Mouse (Mus musculus) heart, embryonic 13.5 days (tissue): ENCODE results near the gene Prkag2. TPM values are rescaled to one million over a fixed set of nuclear protein-coding genes. Genes with fewer than 3 reads are reported as not detected.

ENCODE experiments used
- ATAC-seq: fragments of 200-750 bp; cut with Nextera tagmentation; 2 replicates; pipeline ENCODE4 v1.8.0; 2017; ENCODE audit warnings: moderate TSS enrichment; ENCODE audit not compliant: insufficient number of reproducible peaks, low FRiP score, low TSS enrichment; ENCODE audit errors: extremely low read depth
- H3K27ac ChIP-seq: fragments of 300-500 bp; sonication (generic); replicated peaks from 2 replicates; pipeline ENCODE4 v1.5.1; 2015; ENCODE audit warnings: moderate library complexity, mild to moderate bottlenecking, inconsistent platforms
- H3K27me3 ChIP-seq: fragments of 300-500 bp; sonication (generic); replicated peaks from 2 replicates; pipeline ENCODE4 v1.6.1; 2015; ENCODE audit warnings: mild to moderate bottlenecking, inconsistent platforms
- H3K36me3 ChIP-seq: fragments of 300-500 bp; sonication (generic); 2 replicates; pipeline ENCODE4 v1.6.1; 2015; ENCODE audit warnings: mild to moderate bottlenecking, inconsistent platforms
- H3K4me1 ChIP-seq: fragments of 300-500 bp; sonication (generic); 2 replicates; pipeline ENCODE4 v1.6.1; 2015; ENCODE audit warnings: inconsistent platforms
- H3K4me2 ChIP-seq: fragments of 300-500 bp; sonication (generic); 2 replicates; pipeline ENCODE4 v1.6.1; 2015; ENCODE audit warnings: inconsistent platforms, mild to moderate bottlenecking, moderate library complexity
- H3K4me3 ChIP-seq: fragments of 300-500 bp; sonication (generic); 2 replicates; pipeline ENCODE4 v1.5.1; 2015; ENCODE audit warnings: moderate library complexity, mild to moderate bottlenecking, inconsistent platforms
- H3K9ac ChIP-seq: fragments of 300-500 bp; sonication (generic); 2 replicates; pipeline ENCODE4 v1.6.1; 2015; ENCODE audit warnings: inconsistent platforms, mild to moderate bottlenecking, moderate library complexity
- H3K9me3 ChIP-seq: fragments of 300-500 bp; sonication (generic); 2 replicates; pipeline ENCODE4 v1.6.1; 2016; ENCODE audit warnings: inconsistent platforms
- WGBS: fragments of 180-500 bp; shearing (Covaris S2); methylation state at CpG from one replicate; pipeline ENCODE4 v1.1.7; 2015; ENCODE audit warnings: mixed read lengths; 5-methylcytosine and 5-hydroxymethylcytosine counted together
- polyA plus RNA-seq: library from polyadenylated mRNA; unstranded; fragments of >200 nt; fragmentation: Nextera tagmentation; extraction: Ambion mirVana; gene quantifications from 2 replicates; pipeline ENCODE4 v1.2.1, GENCODE M21; 2015

Gene Prkag2
- polyA plus RNA-seq, 1 experiment from 2014 or later = 83.7 TPM

DNA sequence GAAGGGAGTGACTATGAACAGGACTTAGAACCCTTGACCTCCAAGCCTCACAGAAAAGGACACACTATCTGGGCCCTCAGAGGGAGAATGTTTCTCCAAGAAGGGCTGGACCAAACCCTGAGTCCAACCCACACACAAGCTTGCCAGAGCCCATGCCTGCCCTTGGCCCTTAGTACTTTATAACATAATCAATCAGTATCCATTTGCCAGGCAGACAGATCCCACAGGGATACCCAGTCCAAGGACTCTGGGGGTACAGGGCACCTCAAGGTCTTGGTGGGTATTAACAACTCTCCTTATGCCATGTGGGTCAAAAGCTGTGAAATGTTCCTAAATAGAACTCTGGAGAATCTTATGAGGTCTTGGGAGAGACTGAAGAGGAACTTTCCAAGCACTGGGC lies 5.3 kb upstream of the Prkag2 start:
- no peak overlapping the region for H3K4me2 ChIP-seq
- ATAC-seq = no peak
- peaks cover 33% of the 10 kb centered on the region for H3K27me3 ChIP-seq

DNA sequence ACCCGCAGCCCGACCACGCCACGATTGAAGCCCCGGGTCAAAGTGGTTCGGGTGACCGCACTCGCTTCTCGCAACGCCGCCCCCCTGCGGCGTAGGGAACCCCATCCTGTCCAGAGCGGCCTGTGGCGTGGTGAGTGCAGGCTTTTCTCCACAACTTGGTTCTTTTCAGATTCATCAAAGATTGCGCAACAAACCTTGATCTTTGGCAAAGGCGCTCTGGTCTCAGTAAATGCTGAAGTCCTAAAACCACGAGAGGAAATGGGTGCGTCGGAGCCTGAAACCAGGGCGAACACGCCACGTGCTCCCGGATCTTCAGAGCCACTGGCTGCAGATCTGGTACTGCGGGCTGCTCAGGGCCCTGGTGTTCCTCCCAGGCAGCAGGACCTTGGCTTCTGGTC lies 683 bp upstream of the Prkag2 start:
- 2% methylated on average over 25 of the region's 25 CpGs for WGBS
- Histone ChIP-seq H3K36me3 (0 out of 2 replicates have a peak, but pooled peaks cover 5% of the 10 kb centered on the region), H3K27me3 (peaks cover 44% of the 10 kb centered on the region), H3K9ac (peak overlapping the region; percentile 84), H3K27ac (no peak overlapping the region), H3K4me3 (peak overlapping the region; percentile 73), H3K9me3 (no peaks in the 10 kb centered on the region), H3K4me2 (peak overlapping the region; percentile 98), H3K4me1 (peaks cover 31% of the 10 kb centered on the region)
- ATAC-seq = no peak

More for the DNA sequence above, 5.3 kb upstream of the Prkag2 start:
- H3K4me3 ChIP-seq = no peak overlapping the region
- no peak overlapping the region for H3K9ac ChIP-seq
- H3K27ac ChIP-seq = no peak overlapping the region
- H3K36me3 ChIP-seq = 0 out of 2 replicates have a peak, but pooled peaks cover 5% of the 10 kb centered on the region
- H3K4me1 ChIP-seq = 0 out of 2 replicates have a peak, but pooled peaks cover 4% of the 10 kb centered on the region
- no peaks in the 10 kb centered on the region for H3K9me3 ChIP-seq

DNA sequence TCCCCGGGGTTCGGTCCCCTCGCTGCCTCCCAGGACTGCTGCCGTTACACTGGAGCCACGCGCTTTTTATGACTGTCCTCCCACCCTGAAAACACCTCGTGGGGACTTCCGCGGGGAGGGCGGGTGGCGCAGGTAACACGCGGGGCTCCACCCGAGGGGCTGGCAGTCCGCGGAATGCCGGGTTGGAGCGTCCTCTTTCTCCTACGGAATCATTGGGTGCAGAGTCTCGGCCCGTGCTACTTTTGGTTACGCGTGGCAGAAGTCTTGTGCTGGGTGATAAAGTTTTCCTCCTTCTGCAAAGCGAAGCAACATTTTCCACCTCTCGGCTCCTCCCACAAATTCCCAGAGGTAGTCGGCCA lies 306 bp downstream of the Prkag2 start:
- Histone ChIP-seq H3K4me1 (peaks cover 31% of the 10 kb centered on the region), H3K9ac (peak overlapping the region; percentile 84), H3K9me3 (no peaks in the 10 kb centered on the region), H3K27ac (peak overlapping the region; percentile 62), H3K27me3 (peaks cover 44% of the 10 kb centered on the region), H3K4me2 (peak overlapping the region; percentile 98), H3K36me3 (0 out of 2 replicates have a peak, but pooled peaks cover 5% of the 10 kb centered on the region), H3K4me3 (peak overlapping the region; percentile 73)
- ATAC-seq = no peak
- under 1% methylated on average over 26 of the region's 26 CpGs for WGBS

DNA sequence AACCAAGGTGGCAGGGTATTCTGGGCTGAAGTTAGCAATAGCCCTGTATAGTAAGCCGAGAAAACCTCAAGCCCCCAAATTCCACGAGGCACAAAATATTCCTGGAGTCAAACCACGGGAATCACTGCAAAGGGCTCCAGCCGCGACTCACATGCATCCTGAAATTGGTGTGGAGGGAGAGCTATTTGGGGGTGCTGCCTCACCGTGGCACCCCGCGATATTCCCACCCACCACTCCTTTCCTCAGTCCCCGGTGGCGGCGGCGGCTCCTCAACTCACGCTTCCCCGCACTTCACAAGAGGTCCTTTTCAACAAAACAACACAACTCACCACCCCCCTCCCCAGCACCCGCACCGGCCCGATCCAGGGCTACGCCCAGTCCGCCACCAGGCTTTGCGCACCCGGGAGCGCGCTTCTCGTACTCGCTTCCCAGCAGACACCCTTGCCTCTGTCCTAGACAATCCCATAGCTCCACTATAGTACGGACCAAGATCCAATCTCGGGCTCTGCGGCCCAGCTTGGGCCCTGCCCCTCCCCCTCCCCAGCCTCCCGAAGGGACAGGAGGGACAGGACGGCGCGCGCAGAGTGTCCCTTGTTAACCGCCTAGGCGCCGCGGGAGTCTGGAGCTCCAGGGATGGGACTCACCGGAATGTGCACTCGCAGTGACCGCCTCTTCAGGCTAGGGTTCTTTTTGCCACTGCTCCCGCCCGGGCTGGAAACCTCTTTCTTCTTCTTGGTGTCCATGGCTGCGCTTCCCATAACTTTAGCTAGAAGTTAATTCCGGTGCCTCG lies 880 bp downstream of the Prkag2 start:
- Histone ChIP-seq H3K27ac (peak overlapping the region; percentile 62), H3K9ac (peak overlapping the region; percentile 84), H3K36me3 (0 out of 2 replicates have a peak, but pooled peaks cover 5% of the 10 kb centered on the region), H3K4me2 (peak overlapping the region; percentile 98), H3K4me3 (peak overlapping the region; percentile 73), H3K27me3 (peaks cover 43% of the 10 kb centered on the region), H3K4me1 (peaks cover 31% of the 10 kb centered on the region), H3K9me3 (no peaks in the 10 kb centered on the region)
- WGBS = under 1% methylated on average over 45 of the region's 45 CpGs
- ATAC-seq = 0 out of 2 replicates have a peak, but pooled peaks have one; percentile 45

DNA sequence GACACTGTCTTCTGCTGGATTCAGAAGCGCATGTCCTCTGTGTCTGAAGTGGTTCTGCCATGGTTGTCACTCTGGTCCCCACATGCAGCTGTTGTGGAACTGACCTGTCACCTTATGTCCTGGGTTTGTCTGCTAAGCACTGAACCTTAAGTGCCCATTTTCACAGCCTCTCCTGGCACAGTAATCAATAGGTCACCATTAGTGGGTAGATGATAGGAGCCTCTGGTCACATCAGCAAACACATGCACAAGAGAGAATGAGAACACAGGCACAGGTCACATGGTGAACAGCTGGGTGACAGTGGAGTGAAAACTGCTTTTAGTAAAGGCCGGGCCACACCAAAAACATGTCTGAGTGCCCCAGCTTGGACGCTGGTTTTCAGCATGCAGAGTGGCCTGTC lies 2.6 kb downstream of the Prkag2 start:
- H3K36me3 ChIP-seq = 0 out of 2 replicates have a peak, but pooled peaks cover 2% of the 10 kb centered on the region
- peaks cover 37% of the 10 kb centered on the region for H3K27me3 ChIP-seq
- H3K4me1 ChIP-seq = peaks cover 31% of the 10 kb centered on the region
- WGBS = 66% methylated on average over 3 of the region's 3 CpGs
- ATAC-seq = no peak
- H3K27ac ChIP-seq = no peak overlapping the region
- H3K4me2 ChIP-seq = no peak overlapping the region
- no peak overlapping the region for H3K4me3 ChIP-seq
- no peaks in the 10 kb centered on the region for H3K9me3 ChIP-seq
- no peak overlapping the region for H3K9ac ChIP-seq

DNA sequence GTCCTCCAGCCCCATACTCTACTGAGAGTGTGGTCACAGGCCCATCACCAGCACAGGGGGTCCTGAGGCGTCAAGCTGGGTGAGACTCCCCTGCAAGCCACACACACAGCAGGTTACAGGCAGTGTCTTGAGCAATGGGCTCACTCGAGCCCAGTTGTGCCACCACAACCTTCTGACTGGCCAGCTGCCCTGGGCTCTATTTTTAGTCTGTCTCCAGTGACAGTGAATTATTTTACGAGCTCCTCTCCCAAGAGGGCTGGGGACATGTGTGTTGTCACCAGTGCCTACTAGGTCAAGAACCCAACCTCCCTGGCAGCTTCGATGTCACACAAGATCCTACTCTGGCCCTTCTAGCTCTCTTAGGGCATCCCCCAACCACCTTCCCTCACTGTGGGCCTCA lies 4.0 kb downstream of the Prkag2 start:
- Histone ChIP-seq H3K36me3 (no peaks in the 10 kb centered on the region), H3K9ac (no peak overlapping the region), H3K4me1 (peaks cover 29% of the 10 kb centered on the region), H3K4me2 (no peak overlapping the region), H3K27me3 (peaks cover 28% of the 10 kb centered on the region), H3K9me3 (no peaks in the 10 kb centered on the region), H3K4me3 (no peak overlapping the region), H3K27ac (no peak overlapping the region)
- 40% methylated on average over 4 of the region's 4 CpGs for WGBS
- no peak for ATAC-seq

DNA sequence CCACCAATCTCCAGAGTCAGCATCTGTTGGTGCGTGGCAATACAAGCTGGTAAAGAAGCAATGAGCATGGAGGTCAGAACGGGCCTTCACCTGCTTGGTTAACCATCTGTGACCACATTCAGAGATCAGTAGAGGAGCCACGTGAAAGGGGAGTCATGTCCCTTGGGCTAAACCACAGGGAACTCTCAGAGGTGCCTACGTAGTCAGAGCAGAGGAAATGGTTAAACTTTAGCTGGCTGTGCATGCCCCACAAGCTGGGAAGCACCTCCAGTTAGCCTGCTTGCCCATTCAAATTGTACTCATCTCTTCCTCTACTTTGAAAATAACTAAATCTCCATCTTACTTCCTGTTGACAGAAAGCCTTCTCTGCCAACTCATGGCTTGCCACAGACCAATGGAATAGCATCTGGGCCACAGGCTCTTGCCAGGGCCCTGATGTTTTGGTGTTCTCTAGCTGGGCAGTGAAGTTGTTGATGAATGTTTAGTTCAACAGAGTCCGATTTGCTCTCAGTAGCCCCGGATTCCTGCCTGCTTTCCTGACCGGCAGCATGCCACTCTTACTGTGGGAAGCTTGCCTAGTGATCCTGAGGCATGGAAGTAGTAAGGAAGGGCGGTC lies 7.7 kb downstream of the Prkag2 start:
- Histone ChIP-seq H3K27me3 (peaks cover 2% of the 10 kb centered on the region; the same call in 1 of the 2 replicates), H3K4me1 (peaks cover 30% of the 10 kb centered on the region), H3K36me3 (no peaks in the 10 kb centered on the region), H3K9me3 (no peaks in the 10 kb centered on the region), H3K4me2 (no peak overlapping the region), H3K27ac (no peak overlapping the region), H3K9ac (no peak overlapping the region), H3K4me3 (no peak overlapping the region)
- WGBS = 82% methylated on average over 8 of the region's 8 CpGs
- ATAC-seq = no peak

DNA sequence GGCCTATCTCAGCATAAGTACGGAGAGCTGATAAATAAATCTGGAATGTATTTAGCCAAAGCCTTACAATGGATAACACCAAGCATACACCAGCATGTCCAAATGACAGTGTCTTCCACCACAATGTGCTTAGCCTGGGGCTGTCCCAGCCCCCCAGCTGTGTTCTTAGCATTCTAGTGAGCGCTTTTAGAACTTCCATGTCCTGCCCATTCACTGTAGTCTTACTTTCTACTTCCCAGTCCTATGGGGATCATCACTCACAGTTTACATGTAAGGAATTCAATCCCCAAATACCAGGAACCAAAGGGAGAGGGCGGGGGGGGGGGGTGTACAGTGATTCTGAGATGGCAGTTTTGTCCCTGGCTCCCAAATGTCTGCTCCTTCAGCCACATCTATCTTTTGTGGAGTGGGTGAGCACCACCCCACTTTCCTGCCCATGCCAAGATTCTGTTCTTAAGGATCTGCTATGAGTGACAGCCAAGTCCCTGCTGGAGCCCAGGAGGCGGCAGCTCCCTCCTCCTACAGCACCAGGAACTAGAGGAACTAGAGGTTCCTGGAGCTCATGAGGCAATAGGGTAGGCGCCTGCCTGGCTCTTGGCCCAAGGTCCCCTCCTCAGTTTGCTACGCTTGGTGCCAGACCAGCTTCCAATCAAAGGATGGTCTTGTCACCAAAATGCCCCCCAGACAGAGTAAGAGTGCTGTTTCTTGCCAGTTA lies 11.0 kb downstream of the Prkag2 start:
- 73% methylated on average over 6 of the region's 6 CpGs for WGBS

DNA sequence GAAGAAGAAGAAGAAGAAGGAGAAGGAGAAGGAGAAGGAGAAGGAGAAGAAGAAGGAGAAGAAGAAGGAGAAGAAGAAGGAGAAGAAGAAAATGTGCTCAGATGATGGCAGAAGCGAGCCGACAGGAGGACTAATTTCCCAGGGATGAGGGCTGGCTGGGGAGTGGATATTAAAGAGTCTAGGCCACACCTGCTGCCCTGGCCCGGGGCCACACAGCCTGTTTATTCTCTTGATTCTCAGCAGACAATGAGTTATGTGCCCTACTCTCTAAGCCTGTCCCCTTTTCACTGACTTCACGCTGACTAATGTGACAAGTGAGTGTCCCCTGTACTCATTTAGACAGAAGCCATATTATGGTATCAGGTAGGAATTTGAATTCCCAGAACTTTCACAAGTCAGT lies 11.8 kb downstream of the Prkag2 start:
- no peaks in the 10 kb centered on the region for H3K27me3 ChIP-seq
- no peak for ATAC-seq
- no peaks in the 10 kb centered on the region for H3K36me3 ChIP-seq
- H3K9ac ChIP-seq = no peak overlapping the region
- no peaks in the 10 kb centered on the region for H3K9me3 ChIP-seq
- H3K4me3 ChIP-seq = no peak overlapping the region
- peaks cover 48% of the 10 kb centered on the region for H3K4me1 ChIP-seq
- H3K27ac ChIP-seq = no peak overlapping the region
- 67% methylated on average over 4 of the region's 4 CpGs for WGBS
- no peak overlapping the region for H3K4me2 ChIP-seq

More for the DNA sequence above, 11.0 kb downstream of the Prkag2 start:
- Histone ChIP-seq H3K27ac (no peak overlapping the region), H3K27me3 (no peaks in the 10 kb centered on the region), H3K4me1 (peaks cover 41% of the 10 kb centered on the region), H3K36me3 (no peaks in the 10 kb centered on the region), H3K9me3 (no peaks in the 10 kb centered on the region), H3K4me2 (no peak overlapping the region), H3K9ac (no peak overlapping the region), H3K4me3 (no peak overlapping the region)
- no peak for ATAC-seq

DNA sequence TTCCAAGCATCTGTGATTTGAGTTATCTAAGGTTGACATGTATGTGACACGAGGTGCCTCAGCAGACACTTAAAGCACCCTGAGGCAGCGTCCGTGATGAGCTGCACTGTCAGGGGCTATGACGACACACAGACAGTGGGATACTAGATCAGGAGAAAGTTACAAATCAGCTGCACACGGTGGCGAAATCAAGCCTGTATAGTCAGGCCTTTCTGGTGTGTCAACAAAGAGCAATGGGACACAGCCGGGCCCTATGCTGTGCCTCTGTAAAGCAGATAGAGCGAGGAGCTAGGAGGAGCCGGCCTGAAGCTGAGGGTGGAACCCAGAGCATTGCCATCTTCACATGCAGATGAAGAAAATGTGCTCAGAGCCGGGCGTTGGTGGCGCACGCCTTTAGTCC lies 12.3 kb downstream of the Prkag2 start:
- Histone ChIP-seq H3K27me3 (no peaks in the 10 kb centered on the region), H3K4me3 (no peak overlapping the region), H3K9ac (no peak overlapping the region), H3K27ac (no peak overlapping the region), H3K4me1 (peaks cover 48% of the 10 kb centered on the region), H3K9me3 (no peaks in the 10 kb centered on the region), H3K4me2 (no peak overlapping the region), H3K36me3 (no peaks in the 10 kb centered on the region)
- WGBS = 66% methylated on average over 13 of the region's 13 CpGs
- ATAC-seq = no peak

DNA sequence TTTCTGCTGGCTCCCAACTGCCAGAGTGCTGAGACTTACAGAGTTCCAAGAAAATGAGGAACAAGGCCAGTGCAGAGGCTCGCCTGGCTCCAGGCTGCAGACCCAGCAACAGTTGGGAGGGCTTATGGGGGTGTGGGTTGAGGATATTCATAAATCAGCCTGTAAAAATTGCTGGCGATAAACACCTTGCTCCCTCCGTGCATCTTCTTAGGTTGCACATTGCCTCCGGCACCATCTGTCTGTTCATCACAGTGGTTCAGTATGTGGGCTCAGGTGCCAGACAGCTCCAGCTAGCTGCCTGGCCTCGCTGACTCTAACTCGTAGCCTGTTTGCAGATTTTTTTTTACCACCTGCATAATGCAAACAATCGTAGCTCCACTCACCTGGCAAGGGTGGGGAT lies 13.4 kb downstream of the Prkag2 start:
- no peaks in the 10 kb centered on the region for H3K9me3 ChIP-seq
- H3K9ac ChIP-seq = no peak overlapping the region
- H3K27ac ChIP-seq = peak overlapping the region; percentile 42; the same call in 1 of the 2 replicates
- no peak overlapping the region for H3K4me2 ChIP-seq
- H3K27me3 ChIP-seq = no peaks in the 10 kb centered on the region
- ATAC-seq = no peak
- no peak overlapping the region for H3K4me3 ChIP-seq
- WGBS = 82% methylated on average over 7 of the region's 7 CpGs
- peaks cover 48% of the 10 kb centered on the region for H3K4me1 ChIP-seq
- H3K36me3 ChIP-seq = no peaks in the 10 kb centered on the region
